Mouse (Mus musculus): ENCODE measurements around the gene Setmar. TPM values are rescaled to one million over a fixed set of nuclear protein-coding genes. Genes with fewer than 3 reads are reported as not detected.

Gene Setmar
- polyA plus RNA-seq, 1 experiment from 2014 or later = 8.4 TPM

- Histone ChIP-seq H3K9ac (no peak overlapping the region), H3K4me1 (no peaks in the 10 kb centered on the region), H3K27ac (no peak overlapping the region), H3K4me2 (replicated peaks) (no peak overlapping the region), H3K9me3 (no peaks in the 10 kb centered on the region), H3K27me3 (no peaks in the 10 kb centered on the region), H3K36me3 (no peaks in the 10 kb centered on the region), H3K4me3 (no peak overlapping the region)
- ATAC-seq (ENCODE audit: insufficient number of reproducible peaks, insufficient read depth, low FRiP score, low TSS enrichment) = no peak
- 94% methylated on average over 6 of the region's 6 CpGs for WGBS
Measured at GRCm38 (mm10) chr6:108117881-108118280, 53.0 kb downstream of the Setmar start.

GRCm38 (mm10) chr6:108125474-108125873 is 60.6 kb downstream of the Setmar start:
- H3K27ac ChIP-seq = no peak overlapping the region
- no peak overlapping the region for H3K4me2 ChIP-seq (replicated peaks)
- no peak overlapping the region for H3K4me3 ChIP-seq
- no peak overlapping the region for H3K9ac ChIP-seq
- ATAC-seq (ENCODE audit: insufficient number of reproducible peaks, insufficient read depth, low FRiP score, low TSS enrichment) = no peak
- no peaks in the 10 kb centered on the region for H3K36me3 ChIP-seq
- WGBS = 89% methylated on average over 1 of the region's 1 CpGs
- no peaks in the 10 kb centered on the region for H3K4me1 ChIP-seq
- no peaks in the 10 kb centered on the region for H3K27me3 ChIP-seq
- no peaks in the 10 kb centered on the region for H3K9me3 ChIP-seq

GRCm38 (mm10) chr6:108126631-108127030 is 61.8 kb downstream of the Setmar start:
- no peak overlapping the region for H3K4me3 ChIP-seq
- no peak for ATAC-seq (ENCODE audit: insufficient number of reproducible peaks, insufficient read depth, low FRiP score, low TSS enrichment)
- no peaks in the 10 kb centered on the region for H3K4me1 ChIP-seq
- no peaks in the 10 kb centered on the region for H3K36me3 ChIP-seq
- H3K4me2 ChIP-seq (replicated peaks) = no peak overlapping the region
- H3K27ac ChIP-seq = no peak overlapping the region
- WGBS = 89% methylated on average over 3 of the region's 3 CpGs
- H3K9ac ChIP-seq = no peak overlapping the region
- H3K27me3 ChIP-seq = no peaks in the 10 kb centered on the region
- H3K9me3 ChIP-seq = no peaks in the 10 kb centered on the region

Other genes with a start within 250 kb of the Setmar start
- gene Sumf1, start 120.5 kb downstream of the Setmar start, polyA plus RNA-seq (2016; fragmentation: Nextera tagmentation; extraction: Ambion mirVana) = 22.3 and 22.7 TPM in 2 replicates
- 11.9 and 12.5 TPM in 2 replicates for gene Itpr1, start 148.1 kb downstream of the Setmar start, polyA plus RNA-seq (2016; fragmentation: Nextera tagmentation; extraction: Ambion mirVana)

All from embryonic facial prominence, embryonic 12.5 days (tissue).